Comparison of ENCODE assay signal across 8 mouse cellular contexts in genomic region chr9:71128911-71129310, GRCm38 (mm10). TPM values are rescaled to one million over a fixed set of nuclear protein-coding genes. Genes with fewer than 3 reads are reported as not detected.
DNase-seq lines count a peak whose midpoint lies in the region; ATAC-seq and TF ChIP-seq lines count a peak whose summit lies in the region.

No protein-coding gene starts in this region.

- H3K9me3 ChIP-seq in CH12.LX (replicated peaks; ENCODE audit: low read length), result no peaks in the 10 kb centered on the region

- TF ChIP-seq RAD21 in CH12.LX (IDR thresholded peaks at IDR 0.05; ENCODE audit: low read depth, low read length), result peak; percentile 75

- H3K36me3 ChIP-seq in CH12.LX (replicated peaks in 1 of 2; ENCODE audit: control insufficient read depth in 1 of 2, insufficient read depth in 1 of 2, low read length in 1 of 2), result no peaks in the 10 kb centered on the region

- peaks cover 4% of the 10 kb centered on the region for H3K27me3 ChIP-seq in CH12.LX (replicated peaks)

- TF ChIP-seq CTCF in CH12.LX (conservative IDR thresholded peaks at IDR 0.05 in 1 of 2, IDR thresholded peaks at IDR 0.05 in 1 of 2; ENCODE audit: low read depth in 2 of 2, low read length in 2 of 2), result peak; percentile 57 to 81; a peak in 3 of 4 replicates

- H3K27ac ChIP-seq in CH12.LX (ENCODE audit: insufficient read depth, low read depth), result no peak overlapping the region

- H3K4me2 ChIP-seq in CH12.LX (ENCODE audit: insufficient read depth, low read depth, poor library complexity, severe bottlenecking), result no peak overlapping the region

- in situ Hi-C loops in CH12.LX (cut with MboI; ENCODE audit: low pct_ligation_motif_present, low pct_unique_long_range_greater_than_20kb, low sequenced_read_pairs), result no loop called here

- no peak overlapping the region for H3K4me3 ChIP-seq in CH12.LX (replicated peaks in 1 of 3; ENCODE audit: low read depth in 2 of 3, low read length in 2 of 3, poor library complexity in 1 of 3)

- 0 out of 4 replicates have a peak, but pooled peaks cover 0 to 4% of the 10 kb centered on the region in 2 experiments for H3K4me1 ChIP-seq in CH12.LX (ENCODE audit: control insufficient read depth in 1 of 2, insufficient read depth in 2 of 2)

- DNase-seq in 3T3-L1 (ENCODE audit: low read depth, low spot score) (peak; percentile 77), CH12.LX (ENCODE audit: extremely low read depth) (peak; percentile 77)
- peak; percentile 73 for DNase-seq in c-Kit-positive CD71-negative TER-119-negative erythroid progenitor cells, embryonic 14.5 days (ENCODE audit: low read depth)
- peak; percentile 48 to 83 for DNase-seq in frontal cortex, postnatal 36 days (ENCODE audit: low spot score in 2 of 2)
- peak; percentile 65 to 79 for DNase-seq in kidney, postnatal 36 days
- peak; percentile 33 to 39 for DNase-seq in lung, adult 18-20 months
- peak; percentile 12 to 22 for DNase-seq in right cerebral cortex, postnatal 36 days (ENCODE audit: low spot score in 2 of 2)

- ATAC-seq in activated CD4-positive, CD25-positive, alpha-beta regulatory T cell, adult 4 months, result no peak

- no peaks in the 10 kb centered on the region for H3K79me2 ChIP-seq in CH12.LX (replicated peaks; ENCODE audit: control insufficient read depth, extremely low read depth, insufficient read depth, poor library complexity, severe bottlenecking)

- no peak for TF ChIP-seq EP300 in CH12.LX (IDR thresholded peaks at IDR 0.05; ENCODE audit: low read length)

- no peak for TF ChIP-seq POLR2A in CH12.LX (IDR thresholded peaks at IDR 0.05; ENCODE audit: low read depth, low read length)

- dilution Hi-C loops in CH12.LX (cut with MboI; ENCODE audit: extremely low pct_ligation_motif_present, extremely low pct_unique_long_range_greater_than_20kb, low sequenced_read_pairs), result no loop called here

- H3K9ac ChIP-seq in CH12.LX (ENCODE audit: insufficient read depth, low read depth), result no peak overlapping the region

TF ChIP-seq in CH12.LX, 34 proteins besides CTCF, POLR2A, EP300 and RAD21:
- no peak for TF ChIP-seq HCFC1 (IDR thresholded peaks at IDR 0.05; ENCODE audit: low read depth, low read length)
- no peak for TF ChIP-seq USF2 (conservative IDR thresholded peaks at IDR 0.05; ENCODE audit: low read depth, low read length)
- no peak for TF ChIP-seq MEF2A (IDR thresholded peaks at IDR 0.05; ENCODE audit: borderline replicate concordance, low read depth, low read length)
- no peak for TF ChIP-seq ZNF384 (IDR thresholded peaks at IDR 0.05; ENCODE audit: low read depth, low read length)
- TF ChIP-seq SMC3 (IDR thresholded peaks at IDR 0.05; ENCODE audit: low read depth, low read length), result peak; percentile 68
- TF ChIP-seq ELF1 (IDR thresholded peaks at IDR 0.05; ENCODE audit: low read depth, low read length), result no peak
- TF ChIP-seq TCF12 (IDR thresholded peaks at IDR 0.05; ENCODE audit: low read depth, low read length), result no peak
- no peak for TF ChIP-seq JUND (conservative IDR thresholded peaks at IDR 0.05; ENCODE audit: low read depth, low read length)
- TF ChIP-seq RCOR1 (conservative IDR thresholded peaks at IDR 0.05; ENCODE audit: low read depth, low read length), result no peak
- TF ChIP-seq PAX5 (IDR thresholded peaks at IDR 0.05; ENCODE audit: low read length), result no peak
- TF ChIP-seq UBTF (IDR thresholded peaks at IDR 0.05; ENCODE audit: low read depth, low read length), result no peak
- no peak for TF ChIP-seq POLR2AphosphoS2 (IDR thresholded peaks at IDR 0.05; ENCODE audit: low read depth, low read length)
- no peak for TF ChIP-seq E2F4 (IDR thresholded peaks at IDR 0.05; ENCODE audit: insufficient replicate concordance, low read depth, low read length)
- peak; percentile 35; the same call in 1 of the 2 replicates for TF ChIP-seq ZC3H11A (IDR thresholded peaks at IDR 0.05; ENCODE audit: low read depth, low read length)

RNA-seq across cellular contexts. Expression of gene Aqp9, which starts 39.6 kb away (rescaled TPM):
- 0.08 TPM in 1 of 2 replicates, not detected in the other for total RNA-seq in CH12.LX (2012; rRNA removed)
- total RNA-seq in CH12.LX (2014; rRNA removed), result not detected in 2 replicates
- polyA plus RNA-seq in CH12.LX (2012; ENCODE audit: insufficient read length, low read depth), result not detected in 2 replicates
- under 1 TPM in 1 of 2 experiments, not detected in 1; 0.18 TPM for polyA plus RNA-seq in activated CD4-positive, CD25-positive, alpha-beta regulatory T cell, adult 4 months (2017; shearing (Covaris generic))

Comparison
In these comparisons a context has a peak if more than half of its experiments do, and no peak if none do; other contexts are left out.
1. DNase-seq: peak in every context shown above with its lines; median percentile 77 in 3T3-L1; 77 in CH12.LX; 73 in c-Kit-positive CD71-negative TER-119-negative erythroid progenitor cells, embryonic 14.5 days; 72 in kidney, postnatal 36 days; 66 in frontal cortex, postnatal 36 days; 36 in lung, adult 18-20 months; 17 in right cerebral cortex, postnatal 36 days.